Mouse (Mus musculus) frontal cortex, adult (tissue): Measurements from ENCODE around the gene Cbl.
A peak's percentile ranks its signal among the peaks of the same experiment; 100 is the strongest.

ENCODE experiments used
- ATAC-seq: cut with Nextera tagmentation; 2 replicates; pipeline ENCODE4 v1.9.2; 2017; ENCODE audit warnings: mild to moderate bottlenecking, moderate library complexity, mixed read lengths; ENCODE audit not compliant: low TSS enrichment

The Cbl gene

GRCm38 (mm10) chr9:44106182-44106581 is 127.7 kb downstream of the Cbl start:
- no peak for ATAC-seq

- no peak for ATAC-seq
Measured at GRCm38 (mm10) chr9:44105781-44106180, 128.1 kb downstream of the Cbl start.

- no peak for ATAC-seq
Measured at GRCm38 (mm10) chr9:44104881-44105280, 129.0 kb downstream of the Cbl start.

- ATAC-seq, result no peak
Measured at GRCm38 (mm10) chr9:44101490-44101889, 132.4 kb downstream of the Cbl start, which contains the start of gene Mfrp. Gene Mfrp (plus strand): TSS chr9:44101729.

GRCm38 (mm10) chr9:44096536-44096935 is 137.3 kb downstream of the Cbl start:
- ATAC-seq, result peak; percentile 44

GRCm38 (mm10) chr9:44095781-44096180 is 138.1 kb downstream of the Cbl start:
- ATAC-seq, result no peak

GRCm38 (mm10) chr9:44094737-44095136 is 139.1 kb downstream of the Cbl start:
- no peak for ATAC-seq

- peak; percentile 47 for ATAC-seq
Measured at GRCm38 (mm10) chr9:44093612-44094503, 140.0 kb downstream of the Cbl start.
